Mouse (Mus musculus) right cerebral cortex, postnatal 4 days (tissue): ENCODE data around the gene Sppl2c.

Experiments
- DNase-seq: peaks from one replicate; pipeline ENCODE4 v3.0.0-alpha.2; 2022

The Sppl2c gene

GRCm38 (mm10) chr11:104186135-104186836 is at the start of gene Sppl2c:
Gene Sppl2c, plus strand, starts transcription at chr11:104186327.
- no peak for DNase-seq

- no peak for DNase-seq
Observed at GRCm38 (mm10) chr11:104138976-104139375, 47.2 kb upstream of the Sppl2c start.

GRCm38 (mm10) chr11:104144930-104145329 is 41.2 kb upstream of the Sppl2c start:
- DNase-seq: no peak

GRCm38 (mm10) chr11:104148787-104149186 is 37.3 kb upstream of the Sppl2c start:
- no peak for DNase-seq

- DNase-seq: no peak
Observed at GRCm38 (mm10) chr11:104150911-104151310, 35.2 kb upstream of the Sppl2c start.

DNA sequence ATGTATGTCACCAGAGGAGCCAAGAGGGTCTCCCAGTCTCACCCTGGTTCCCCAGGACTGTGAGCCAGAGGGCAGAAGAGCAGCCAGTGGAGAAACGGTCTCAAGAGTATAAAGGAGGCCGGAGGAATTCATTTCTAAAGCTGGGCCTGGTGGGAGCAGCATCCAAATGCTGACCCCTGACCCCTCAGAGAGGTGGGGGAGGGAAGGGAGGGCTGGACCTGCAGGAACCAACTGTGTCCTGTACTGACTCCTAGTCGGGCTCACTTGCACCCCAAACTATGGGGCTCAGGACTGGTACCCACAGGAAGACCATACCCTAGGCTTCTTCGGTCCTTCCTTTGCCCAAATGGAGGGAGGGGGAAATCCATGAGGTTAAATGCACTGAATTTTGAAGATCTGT is 31.8 kb upstream of the Sppl2c start:
- no peak for DNase-seq

DNA sequence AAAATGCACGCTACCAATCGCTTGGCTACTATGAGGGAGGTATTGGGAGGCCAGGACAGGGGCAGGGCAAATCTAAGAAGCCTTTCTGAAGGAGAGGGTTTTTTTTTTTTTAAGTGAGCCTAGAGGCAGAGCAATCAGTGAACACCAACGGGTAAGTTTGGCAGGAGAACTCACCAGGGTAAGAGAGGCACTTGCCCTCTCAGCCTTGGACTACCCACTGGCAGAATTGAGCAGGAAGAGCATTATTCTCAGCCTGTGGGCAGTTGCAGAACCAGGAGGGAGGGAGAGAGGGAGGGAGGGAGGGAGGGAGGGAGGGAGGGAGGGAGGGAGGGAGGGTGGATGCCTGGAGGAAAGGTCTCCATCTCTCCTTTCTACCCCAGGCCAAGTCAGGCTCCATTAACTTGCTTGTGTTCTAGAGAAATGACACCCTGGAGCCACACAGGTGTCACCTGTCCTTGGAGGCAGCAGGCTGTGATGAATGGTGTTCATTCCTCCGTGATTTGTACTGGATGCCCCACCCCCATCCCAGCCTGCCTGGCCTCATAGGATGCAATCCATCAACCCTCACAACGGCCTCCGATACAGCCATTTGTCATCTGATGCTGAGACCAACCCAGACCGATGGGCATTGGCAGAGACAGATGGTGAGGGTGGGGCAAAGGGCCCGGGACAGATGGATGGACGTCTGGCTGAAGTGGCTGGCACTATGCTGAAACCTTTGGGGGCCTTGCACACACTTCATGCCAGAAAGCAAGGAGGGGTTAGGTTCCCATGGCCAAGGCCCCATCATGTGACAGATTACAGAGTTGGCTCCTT is 31.1 kb upstream of the Sppl2c start:
- DNase-seq: no peak

DNA sequence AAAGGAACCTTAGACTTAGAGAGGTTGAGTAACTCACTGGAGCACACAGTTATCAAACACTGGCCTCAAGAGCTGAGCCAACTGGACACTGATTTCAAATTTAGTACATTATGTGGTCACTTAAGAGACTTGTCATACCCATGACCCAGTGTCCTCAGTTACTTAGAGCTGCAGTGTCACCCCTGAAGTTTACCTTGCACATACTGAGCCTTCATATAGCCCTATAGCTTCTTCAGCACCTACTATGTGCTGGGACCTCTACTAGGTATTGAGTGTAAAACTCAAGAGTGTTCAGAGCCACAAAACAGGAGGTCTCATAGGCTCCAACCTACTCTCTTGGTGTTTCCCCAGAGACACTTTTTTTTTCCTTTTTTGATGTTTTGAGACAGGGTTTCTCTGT is 30.2 kb upstream of the Sppl2c start:
- DNase-seq: no peak

GRCm38 (mm10) chr11:104156391-104156790 is 29.7 kb upstream of the Sppl2c start:
- DNase-seq: no peak

GRCm38 (mm10) chr11:104157603-104158259 is 28.4 kb upstream of the Sppl2c start:
- peak; percentile 82 for DNase-seq

- DNase-seq: peak; percentile 34
Observed at GRCm38 (mm10) chr11:104158260-104158907, 27.7 kb upstream of the Sppl2c start.

DNA sequence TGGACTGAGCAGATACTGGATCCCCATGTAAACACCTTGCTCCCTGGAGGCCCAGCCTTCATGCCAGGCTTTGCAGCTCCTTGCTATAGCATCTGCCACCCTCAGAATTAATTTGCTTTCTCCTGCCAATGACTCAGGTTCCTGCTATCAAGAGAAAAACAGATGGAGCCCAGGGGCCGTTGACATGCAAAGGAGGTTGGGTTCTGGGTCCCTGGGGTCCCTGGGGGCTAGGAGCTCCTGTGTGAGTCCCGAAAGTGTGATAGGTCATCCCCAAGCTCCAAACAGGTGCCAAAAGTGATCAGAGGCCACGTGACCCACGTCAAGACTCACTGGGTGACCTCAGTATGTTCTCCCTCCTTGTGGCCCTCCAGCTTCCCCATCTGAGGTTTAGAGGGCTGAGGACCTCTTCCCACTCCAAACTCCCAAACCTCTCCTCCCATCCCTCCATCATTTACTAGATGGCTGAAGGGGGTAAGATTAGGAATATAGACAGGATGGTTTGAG is 26.3 kb upstream of the Sppl2c start:
- DNase-seq: no peak

DNA sequence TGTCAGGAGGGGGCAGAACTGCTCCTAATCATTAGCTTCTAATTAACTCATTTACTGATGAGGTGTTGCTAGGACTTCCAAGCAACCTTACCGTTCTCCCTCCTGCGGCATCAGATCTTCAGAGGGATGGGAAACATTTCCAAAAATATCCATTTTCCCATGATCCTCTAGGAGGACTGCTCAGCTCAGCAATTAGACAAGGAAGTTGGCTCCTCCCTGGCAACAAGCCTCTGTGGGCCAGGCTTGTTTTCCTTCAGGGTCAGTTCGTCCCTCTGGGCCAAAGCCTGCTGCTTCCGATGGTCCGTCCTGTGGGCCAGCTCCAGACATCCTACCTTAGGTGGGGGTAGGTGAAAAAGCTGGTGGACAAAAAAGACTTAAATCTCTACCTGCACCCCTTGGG is 25.0 kb upstream of the Sppl2c start:
- DNase-seq: no peak

DNA sequence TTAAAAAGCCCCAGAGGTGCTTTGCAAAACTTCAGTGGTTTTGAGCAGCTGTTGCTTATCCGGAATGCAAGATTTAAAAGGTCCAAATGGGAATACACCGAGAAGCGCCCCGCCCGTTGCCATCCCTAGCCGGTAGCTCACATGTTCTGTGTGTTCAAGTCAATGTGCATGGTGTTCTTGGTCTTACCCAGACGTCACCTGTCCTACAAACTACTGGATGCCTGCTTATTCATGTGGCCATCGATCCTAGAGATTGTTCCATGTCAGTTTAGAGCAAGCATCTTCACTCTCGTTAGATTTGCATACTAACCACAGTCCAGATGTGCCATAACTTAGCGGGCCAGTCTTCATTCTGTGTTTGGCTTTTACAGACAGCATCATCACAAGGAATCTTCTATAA is 21.9 kb upstream of the Sppl2c start:
- no peak for DNase-seq

DNA sequence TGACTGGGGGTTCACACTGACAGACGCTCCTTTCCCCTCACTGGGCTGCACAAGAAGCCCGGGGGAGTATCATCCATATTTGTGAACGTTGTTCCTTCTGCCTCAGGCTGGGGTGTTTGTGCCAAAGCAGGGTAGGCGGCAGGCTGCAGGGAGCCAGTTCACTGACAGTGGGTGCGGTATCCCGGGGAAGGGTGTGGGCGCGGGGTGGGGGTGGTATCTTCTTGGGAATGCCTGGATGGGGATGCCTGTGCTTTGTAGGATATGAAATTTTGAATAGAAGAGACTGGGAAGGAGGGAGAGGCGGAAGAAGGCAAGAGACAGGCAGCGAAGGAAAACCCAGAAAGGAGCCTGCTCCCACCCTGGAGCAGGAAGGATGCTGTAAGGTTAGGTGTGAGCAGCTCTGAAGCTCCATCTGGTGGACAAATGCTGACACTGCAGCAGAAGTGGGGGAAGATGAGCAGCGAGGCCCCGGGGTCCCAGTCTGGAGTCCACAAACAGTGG is 14.8 kb upstream of the Sppl2c start:
- DNase-seq: peak; percentile 80

DNA sequence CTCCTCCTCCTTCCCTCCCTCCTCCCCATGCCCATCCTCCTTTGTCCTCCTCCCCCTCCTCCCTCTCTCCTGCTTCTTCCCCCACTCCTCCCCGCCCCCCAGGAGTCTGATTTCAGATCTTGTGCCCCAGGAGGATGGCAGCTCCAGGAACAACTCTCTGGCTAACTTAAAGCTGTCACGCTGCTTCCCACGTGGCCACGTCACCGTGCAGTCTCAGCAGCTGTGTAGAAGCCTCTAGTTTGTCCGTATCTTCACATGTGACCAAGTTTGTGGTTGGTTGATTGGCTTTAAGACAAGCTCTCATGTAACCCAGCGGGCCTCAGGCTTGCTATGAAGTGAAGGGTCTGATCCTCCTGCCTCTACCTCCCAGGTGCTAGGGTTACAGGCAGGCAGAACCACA is 7.2 kb upstream of the Sppl2c start:
- DNase-seq: no peak

- DNase-seq: peak; percentile 49
Observed at GRCm38 (mm10) chr11:104179804-104180203, 6.3 kb upstream of the Sppl2c start.

- DNase-seq: no peak
Observed at GRCm38 (mm10) chr11:104182141-104182540, 4.0 kb upstream of the Sppl2c start.

DNA sequence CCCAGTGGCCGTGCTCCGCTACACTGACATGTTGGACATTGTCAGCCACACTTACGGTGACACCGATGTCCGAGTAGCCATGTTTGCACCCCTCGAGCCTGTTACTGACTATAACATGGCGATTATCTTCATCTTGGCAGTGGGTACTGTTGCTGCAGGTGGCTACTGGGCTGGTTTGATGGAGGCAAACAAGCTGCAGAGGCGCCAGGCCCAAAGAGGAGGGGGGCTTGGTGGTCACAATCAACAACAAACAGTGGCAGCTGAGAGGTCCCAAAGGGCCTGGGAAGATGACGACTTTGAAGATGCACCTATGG is 667 bp downstream of the Sppl2c start:
- DNase-seq: no peak

DNA sequence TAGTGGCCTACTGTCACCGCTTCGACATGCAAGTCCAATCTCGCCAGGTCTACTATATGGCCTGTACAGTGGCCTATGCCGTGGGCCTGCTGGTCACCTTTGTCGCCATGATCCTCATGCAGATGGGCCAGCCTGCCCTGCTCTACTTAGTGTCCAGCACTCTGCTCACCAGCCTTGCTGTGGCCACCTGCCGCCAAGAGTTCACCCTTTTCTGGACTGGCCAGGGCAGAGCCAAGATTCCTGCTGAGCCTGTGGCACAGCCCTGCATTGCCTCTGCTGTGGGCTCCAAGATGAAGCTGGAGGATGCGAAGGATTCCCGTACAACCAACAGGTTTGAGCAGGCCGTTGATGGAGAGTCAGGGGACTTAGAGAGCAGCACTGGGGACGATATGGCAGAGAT is 1.6 kb downstream of the Sppl2c start:
- DNase-seq: no peak

DNA sequence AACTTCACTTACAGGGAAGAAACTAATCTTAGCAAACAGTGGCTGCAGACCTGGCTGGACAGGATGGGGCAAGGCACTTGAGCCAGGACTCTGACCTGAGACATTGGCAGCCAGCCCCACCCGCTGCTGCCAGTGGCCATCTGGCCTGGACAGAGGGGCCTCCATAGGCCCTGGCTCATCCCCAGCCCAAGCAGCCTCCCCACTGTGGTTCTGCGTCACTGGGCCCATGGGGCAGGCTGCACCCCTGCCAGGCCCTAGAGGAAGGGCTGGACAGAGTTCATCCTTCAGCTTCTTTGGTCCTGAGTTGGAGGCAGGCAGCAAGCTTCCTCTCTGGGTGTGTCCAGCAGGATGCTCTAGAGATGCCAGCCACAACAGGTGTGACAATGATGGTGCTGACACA is 3.9 kb downstream of the Sppl2c start:
- no peak for DNase-seq

GRCm38 (mm10) chr11:104195382-104195781 is 9.3 kb downstream of the Sppl2c start:
- DNase-seq: no peak

GRCm38 (mm10) chr11:104195791-104196190 is 9.7 kb downstream of the Sppl2c start:
- peak; percentile 93 for DNase-seq
